In the genomic region with DNA sequence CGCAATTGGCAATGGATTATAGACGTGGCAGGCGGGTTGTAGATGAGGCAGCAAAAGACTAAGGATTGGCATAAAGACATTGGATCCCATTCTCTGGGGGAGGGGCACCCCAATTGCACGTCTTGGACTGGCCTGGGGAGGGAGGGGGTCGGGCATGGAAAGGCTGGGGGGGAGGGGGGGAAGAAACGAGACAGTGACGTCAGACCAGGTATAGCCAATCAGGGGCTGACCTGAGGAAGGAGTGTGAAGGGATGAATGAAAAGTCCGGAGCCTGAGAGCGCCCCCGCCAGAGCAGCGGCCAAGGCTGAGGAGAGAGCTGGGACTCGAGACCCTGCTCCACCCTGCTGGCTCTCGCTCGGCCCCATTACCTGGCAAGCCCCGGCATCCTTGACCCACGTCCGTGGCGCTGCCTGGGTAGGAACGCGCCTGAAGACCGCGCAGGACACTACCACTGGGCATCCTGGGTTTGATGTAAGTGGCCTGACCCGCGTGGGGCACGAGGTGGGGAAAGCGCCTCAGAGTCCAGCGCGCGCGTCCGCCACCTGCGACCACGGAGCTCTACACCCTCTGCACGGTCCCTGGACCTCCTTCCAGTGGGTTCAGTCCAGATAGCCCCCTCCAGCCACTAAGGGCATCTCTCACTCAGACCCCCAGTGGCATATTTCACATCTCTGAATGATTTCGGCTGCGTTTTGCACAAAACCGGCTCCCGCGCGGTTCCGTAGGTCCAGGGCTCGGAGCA, we compare ENCODE assay signal across 8 mouse cellular contexts. TPM values are rescaled to one million over a fixed set of nuclear protein-coding genes. Genes with fewer than 3 reads are reported as not detected.
DNase-seq lines count a peak whose midpoint lies in the region.

No protein-coding gene starts in this region.

- no peak for DNase-seq in heart, embryonic 10.5 days (ENCODE audit: low spot score)
- no peak for DNase-seq in heart, postnatal 4 days
- DNase-seq in R1 (ENCODE audit: low read depth, low spot score), result peak; percentile 66
- peak; percentile 85 for DNase-seq in forebrain, embryonic 10.5 days (ENCODE audit: extremely low spot score, low spot score)
- DNase-seq in left cerebral cortex, postnatal 10 days (ENCODE audit: extremely low spot score in 1 of 2, low spot score in 2 of 2), result peak; percentile 80
- DNase-seq in right cerebral cortex, postnatal 10 days (ENCODE audit: low spot score in 2 of 2), result peak; percentile 90 to 93
- no peak for DNase-seq in ovary, adult 18-20 months (ENCODE audit: low spot score)
- DNase-seq in adrenal gland, adult 2 months, result no peak

- H3K27ac ChIP-seq in heart, embryonic 10.5 days, result no peak overlapping the region
- peak overlapping the region; percentile 98 for H3K27ac ChIP-seq in forebrain, embryonic 10.5 days

- H3K4me1 ChIP-seq in heart, embryonic 10.5 days, result peaks cover 20% of the 10 kb centered on the region
- H3K4me1 ChIP-seq in forebrain, embryonic 10.5 days, result peaks cover 98% of the 10 kb centered on the region

- no peaks in the 10 kb centered on the region for H3K9me3 ChIP-seq in heart, embryonic 10.5 days
- H3K9me3 ChIP-seq in forebrain, embryonic 10.5 days, result no peaks in the 10 kb centered on the region

- intact Hi-C loops in left cerebral cortex, postnatal 10 days (cut with DNase I), result loop anchor here (2.0 kb wide), 1 partner anchor 14 kb away; no protein-coding TSS in a partner anchor

- peaks cover 100% of the 10 kb centered on the region for H3K27me3 ChIP-seq in heart, embryonic 10.5 days (ENCODE audit: insufficient read depth, poor library complexity, severe bottlenecking)
- H3K27me3 ChIP-seq in forebrain, embryonic 10.5 days (ENCODE audit: poor library complexity, severe bottlenecking), result peaks cover 100% of the 10 kb centered on the region

- H3K36me3 ChIP-seq in heart, embryonic 10.5 days, result no peaks in the 10 kb centered on the region
- peaks cover 72% of the 10 kb centered on the region for H3K36me3 ChIP-seq in forebrain, embryonic 10.5 days (replicated peaks)

- H3K4me3 ChIP-seq in heart, embryonic 10.5 days, result peak overlapping the region; percentile 48; the same call in 1 of the 2 replicates
- peak overlapping the region; percentile 78 for H3K4me3 ChIP-seq in forebrain, embryonic 10.5 days

- WGBS in heart, embryonic 10.5 days, result 2% methylated on average over 40 of the region's 42 CpGs
- WGBS in forebrain, embryonic 10.5 days, result under 1% methylated on average over 42 of the region's 42 CpGs

RNA-seq across cellular contexts. Expression of a gene that starts 40.1 kb away (rescaled TPM):
- 0.09 and 8.2 TPM in 2 replicates for polyA plus RNA-seq in heart, embryonic 10.5 days (2016; fragmentation: Nextera tagmentation; extraction: Ambion mirVana)
- not detected for total RNA-seq in heart, postnatal 4 days (2021)
- 0.37 and 0.38 TPM in 2 replicates for polyA plus RNA-seq in forebrain, embryonic 10.5 days (2016; fragmentation: Nextera tagmentation; extraction: Ambion mirVana)
- total RNA-seq in left cerebral cortex, postnatal 10 days (2021), result under 1 TPM; 0.26 to 0.41 TPM
- total RNA-seq in adrenal gland, adult 2 months (2021), result 10 to 100 TPM in 1 of 2 experiments, 1 to 10 TPM in 1; 8.5 to 18.3 TPM
- polyA plus RNA-seq in adrenal gland, adult 2 months (2012; rRNA removed), result 0.76 and 1.8 TPM in 2 replicates

Comparison
In these comparisons a context has a peak if more than half of its experiments do, and no peak if none do; other contexts are left out.
1. DNase-seq: peak in R1 (single experiment), forebrain, embryonic 10.5 days (single experiment), left cerebral cortex, postnatal 10 days (2 of 2) and right cerebral cortex, postnatal 10 days (2 of 2); none in heart, embryonic 10.5 days (single experiment), heart, postnatal 4 days (single experiment), ovary, adult 18-20 months (single experiment) and adrenal gland, adult 2 months (single experiment).
2. RNA of a gene that starts 40.1 kb away (total RNA-seq): 8.5 to 18.3 TPM in adrenal gland, adult 2 months; 0.26 to 0.41 TPM in left cerebral cortex, postnatal 10 days and not detected in heart, postnatal 4 days; every median in the first group is over 4 times any median in the second.